Mouse (Mus musculus) kidney, adult 2 months (tissue): Measurements from ENCODE around the gene Nid1.

ENCODE experiments used
- CTCF ChIP-seq: fragments of 200-500 bp; conservative IDR thresholded peaks from 2 replicates; pipeline ENCODE4 v1.5.1; 2011; ENCODE audit warnings: low read depth, mild to moderate bottlenecking, control low read depth, low read length, moderate library complexity, mixed read lengths; ENCODE audit not compliant: insufficient read depth, insufficient read length
- POLR2A ChIP-seq: fragments of 200-500 bp; IDR thresholded peaks from one replicate; pipeline ENCODE4 v1.6.1; 2011; ENCODE audit warnings: low read depth, low read length, control low read depth

DNA sequence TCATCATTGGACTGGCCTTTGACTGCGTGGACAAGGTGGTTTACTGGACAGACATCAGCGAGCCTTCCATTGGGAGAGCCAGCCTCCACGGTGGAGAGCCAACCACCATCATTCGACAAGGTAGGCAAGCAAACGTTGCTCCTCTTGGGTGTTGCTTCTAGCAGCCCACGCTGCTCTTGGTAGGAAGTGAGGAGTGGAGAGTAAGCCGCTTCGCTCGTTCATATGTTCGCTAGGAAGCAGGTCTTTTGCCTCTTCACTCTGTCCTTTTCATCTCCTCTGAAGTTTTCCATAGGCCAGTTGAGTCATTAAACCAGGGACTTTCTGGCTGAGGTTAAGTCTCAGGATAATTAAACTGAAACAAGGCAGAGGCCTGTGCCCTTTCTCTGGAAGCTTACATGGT lies 65.1 kb downstream of the Nid1 start:
- TF ChIP-seq POLR2A (no peak), CTCF (no peak)
